Mouse (Mus musculus) cerebellum, postnatal 10 days (tissue): Measurements from ENCODE around the gene Adcyap1r1.

ENCODE experiments used
- DNase-seq, 2 experiments: peaks; one replicate each; pipeline ENCODE4 v3.0.0; 2021; ENCODE audit warnings: mixed read lengths in 2 of 2

The Adcyap1r1 gene

DNA sequence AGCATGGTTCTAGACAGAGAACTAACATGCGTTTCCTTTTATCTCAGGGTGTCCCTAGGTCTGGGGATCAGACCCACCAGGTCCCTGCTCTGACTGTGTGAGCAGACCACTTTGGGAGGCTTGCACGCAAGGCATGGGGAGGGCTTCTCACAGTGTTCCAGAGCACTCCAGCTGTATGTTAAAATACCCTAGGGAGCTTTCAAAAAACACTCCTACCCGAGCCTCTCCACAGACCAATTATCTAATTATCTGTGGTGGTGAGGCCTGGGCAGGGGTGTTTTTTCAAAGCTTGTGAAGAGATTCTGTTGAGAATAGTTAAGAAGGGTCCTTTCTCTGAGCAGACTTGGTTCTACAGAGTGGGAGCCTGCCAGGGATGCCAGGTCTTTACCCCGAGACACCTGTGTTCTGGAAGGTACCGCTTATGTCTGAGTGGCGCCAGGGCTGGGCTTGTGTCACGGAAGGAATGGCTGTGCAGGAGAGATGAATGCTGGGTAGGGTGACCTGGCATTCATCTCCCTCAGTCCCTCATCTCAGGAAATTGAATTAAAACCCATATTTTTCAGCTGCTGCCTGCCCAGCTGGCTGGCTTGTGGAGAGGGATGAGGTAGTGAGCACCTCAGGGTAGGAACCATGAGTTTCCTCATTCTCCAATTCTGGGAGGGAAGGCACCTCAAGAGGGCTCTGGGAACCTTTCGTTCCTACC lies 2.7 kb upstream of the Adcyap1r1 start:
- DNase-seq = no peak

DNA sequence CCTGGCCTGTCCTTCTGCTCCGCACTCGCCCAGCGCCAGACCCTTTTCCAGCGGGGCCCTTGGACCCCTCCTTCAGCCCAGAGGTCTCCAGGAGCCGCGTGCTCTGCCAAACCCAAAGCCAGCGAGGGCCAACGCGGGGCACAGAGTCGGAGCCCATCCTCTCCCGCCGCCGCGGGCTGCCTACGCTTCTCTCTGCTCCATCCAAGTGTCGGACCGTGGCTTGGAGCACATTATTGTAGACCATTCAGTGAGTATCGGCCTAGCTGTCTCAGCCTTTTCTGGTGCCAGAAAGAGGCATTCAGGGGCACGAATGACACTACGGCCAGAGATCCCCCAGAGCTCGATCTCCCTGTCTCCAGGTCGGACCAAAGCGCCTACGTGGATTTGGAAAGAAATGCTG lies 603 bp downstream of the Adcyap1r1 start:
- DNase-seq = peak in 1 of 2 experiments; percentile 76

DNA sequence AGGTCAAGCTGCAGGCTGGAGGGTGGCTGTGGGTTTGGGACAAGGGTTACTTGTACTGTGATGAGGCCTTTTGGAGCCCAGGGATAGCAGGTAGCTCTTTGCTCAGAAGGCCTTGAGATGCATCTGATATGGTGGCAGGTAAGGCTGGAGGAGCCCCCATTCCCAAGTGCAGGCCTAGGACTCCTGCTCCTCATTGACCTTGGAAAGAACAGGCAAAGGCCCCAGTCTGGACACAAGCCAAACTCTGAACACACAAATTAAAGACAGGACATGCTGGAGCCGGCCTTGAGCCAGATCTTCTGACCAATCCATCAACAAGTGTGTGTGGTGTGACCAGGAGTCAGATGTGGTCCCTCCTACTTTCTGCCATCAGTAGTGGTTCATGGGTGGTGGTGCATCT lies 1.8 kb downstream of the Adcyap1r1 start:
- peak; percentile 73 to 78 for DNase-seq

DNA sequence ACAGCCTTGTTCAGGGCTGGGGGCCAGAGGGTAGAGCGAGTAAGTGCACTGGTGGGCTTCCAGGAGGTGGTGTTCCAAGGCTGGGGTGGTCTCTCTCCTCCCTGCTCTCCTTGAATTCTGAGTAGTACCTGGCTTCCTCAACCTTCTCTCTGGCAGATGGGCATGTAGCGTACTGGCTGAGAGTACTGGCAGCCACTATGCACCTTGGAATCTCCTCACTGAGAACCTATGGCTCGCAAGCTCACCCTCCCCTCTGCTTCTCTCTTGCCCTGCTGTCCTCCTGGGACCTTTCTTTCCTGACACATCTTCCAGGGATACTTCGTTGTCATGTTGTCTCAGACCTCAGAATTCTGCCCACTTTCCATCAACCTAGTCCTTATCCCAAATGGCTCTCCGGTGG lies 3.9 kb downstream of the Adcyap1r1 start:
- DNase-seq = peak; percentile 61 to 66

DNA sequence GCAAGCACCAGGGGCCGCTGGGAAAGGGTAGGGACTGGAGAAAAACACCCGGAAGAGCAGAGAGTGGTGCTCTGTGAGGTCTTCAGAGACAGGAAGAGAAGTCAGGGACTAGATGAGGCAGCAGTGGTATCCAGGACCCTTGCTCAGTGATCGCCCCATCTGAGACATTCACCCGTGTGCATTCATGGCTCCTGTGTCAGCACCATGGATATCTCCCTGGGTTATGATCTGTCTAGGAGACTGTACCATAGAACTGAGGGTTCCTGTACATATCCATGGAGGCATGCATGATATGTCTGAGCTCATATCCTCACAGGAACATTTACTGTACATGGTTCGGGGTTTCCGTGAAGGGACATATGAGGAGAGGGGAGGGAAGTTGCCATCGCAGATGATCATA lies 5.9 kb downstream of the Adcyap1r1 start:
- no peak for DNase-seq

DNA sequence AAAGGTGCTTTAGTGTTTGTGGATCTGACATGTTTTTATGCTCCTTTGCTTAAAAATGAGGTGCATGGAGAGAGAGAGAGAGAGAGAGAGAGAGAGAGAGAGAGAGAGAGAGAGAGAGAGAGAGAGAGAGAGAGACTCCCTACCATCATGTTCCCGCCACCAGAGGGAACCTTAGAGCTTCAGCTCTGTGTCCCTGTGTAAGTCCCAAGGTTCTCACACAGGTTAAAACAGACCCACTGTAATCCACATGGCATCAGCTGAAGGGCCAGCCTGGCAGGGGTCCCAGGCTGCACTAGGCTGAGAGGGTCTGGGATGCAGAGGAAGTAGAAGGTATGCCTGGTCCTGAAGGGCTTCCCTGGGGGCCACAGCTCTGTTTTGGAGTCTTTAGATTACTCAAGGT lies 6.4 kb downstream of the Adcyap1r1 start:
- peak; percentile 67 to 72 for DNase-seq

DNA sequence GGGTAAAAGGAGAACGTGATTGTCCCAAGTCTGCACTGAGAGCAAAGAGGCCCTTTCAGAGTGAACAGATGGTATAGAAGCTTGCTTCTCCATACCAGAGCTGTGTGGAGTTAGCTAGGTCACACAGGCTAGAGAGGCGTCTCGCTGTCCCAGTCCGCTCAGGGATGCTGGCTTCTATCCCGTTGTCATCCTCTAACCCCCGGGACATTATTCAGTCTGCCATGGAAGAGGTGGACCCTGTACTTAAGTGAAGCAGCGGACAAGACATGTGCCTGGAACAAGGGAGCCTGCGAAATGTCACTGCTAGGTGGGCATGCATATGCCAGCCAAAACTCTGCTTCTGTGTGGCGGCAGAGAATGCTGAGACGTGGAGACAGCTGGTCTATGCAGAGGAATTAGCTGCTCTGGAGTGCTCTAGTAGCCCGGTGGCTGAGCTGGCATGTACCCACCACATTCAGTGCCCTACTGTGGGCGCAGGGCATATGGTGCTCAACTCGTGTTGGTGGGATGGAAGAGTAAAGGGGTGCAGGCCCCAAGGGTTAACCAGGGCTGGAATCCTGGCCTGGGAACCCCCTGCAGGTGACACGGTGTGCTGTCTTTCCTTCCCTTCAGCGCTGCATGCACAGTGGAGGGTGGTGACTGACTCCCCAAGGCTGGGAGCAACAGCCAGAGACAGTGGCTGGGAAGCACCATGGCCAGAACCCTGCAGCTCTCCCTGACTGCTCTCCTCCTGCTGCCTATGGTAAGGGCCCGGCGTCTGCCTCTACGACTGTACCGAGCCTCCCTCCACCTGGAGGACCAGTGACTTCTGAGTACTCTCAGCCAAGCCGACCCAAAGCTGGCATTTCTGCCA lies 8.0 kb downstream of the Adcyap1r1 start:
- DNase-seq = peak; percentile 77 to 83

DNA sequence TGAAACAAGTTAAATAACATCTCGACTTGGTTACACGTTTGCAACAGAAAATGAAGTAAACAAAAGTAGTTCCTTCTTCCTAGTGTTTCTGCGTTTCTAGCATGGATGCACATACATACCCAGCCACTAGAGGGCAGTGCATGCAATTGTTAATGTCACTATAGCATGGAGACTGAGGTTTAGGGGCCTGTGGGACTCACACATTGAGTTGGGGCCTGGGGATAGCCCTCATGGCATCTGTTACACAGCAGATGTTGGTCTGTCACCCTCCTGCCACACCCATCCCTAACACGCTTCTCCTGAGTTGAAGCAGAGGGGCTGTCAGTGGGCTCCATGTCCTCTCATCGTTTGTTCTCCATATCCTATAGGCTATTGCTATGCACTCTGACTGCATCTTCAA lies 9.4 kb downstream of the Adcyap1r1 start:
- peak; percentile 46 to 64 for DNase-seq

DNA sequence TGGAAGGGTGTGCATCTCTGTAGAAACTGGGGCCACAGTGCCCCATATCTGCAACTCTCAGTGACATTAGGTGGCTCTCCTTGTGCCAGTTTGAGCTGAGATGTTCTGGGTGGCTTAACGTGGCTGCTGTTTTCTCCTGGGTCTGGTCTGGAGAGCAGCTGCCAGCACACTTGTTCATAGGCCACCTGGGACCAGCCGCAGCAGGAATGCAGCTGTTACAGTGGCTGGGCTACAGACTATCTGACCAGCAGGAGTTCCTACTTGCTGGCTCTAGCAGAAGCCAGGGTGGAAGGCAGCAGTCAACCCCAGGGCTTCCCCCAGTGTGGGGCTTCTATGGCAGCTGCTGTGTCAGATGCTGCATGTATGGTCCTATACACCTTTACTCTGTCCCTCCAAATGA lies 9.9 kb downstream of the Adcyap1r1 start:
- no peak for DNase-seq

DNA sequence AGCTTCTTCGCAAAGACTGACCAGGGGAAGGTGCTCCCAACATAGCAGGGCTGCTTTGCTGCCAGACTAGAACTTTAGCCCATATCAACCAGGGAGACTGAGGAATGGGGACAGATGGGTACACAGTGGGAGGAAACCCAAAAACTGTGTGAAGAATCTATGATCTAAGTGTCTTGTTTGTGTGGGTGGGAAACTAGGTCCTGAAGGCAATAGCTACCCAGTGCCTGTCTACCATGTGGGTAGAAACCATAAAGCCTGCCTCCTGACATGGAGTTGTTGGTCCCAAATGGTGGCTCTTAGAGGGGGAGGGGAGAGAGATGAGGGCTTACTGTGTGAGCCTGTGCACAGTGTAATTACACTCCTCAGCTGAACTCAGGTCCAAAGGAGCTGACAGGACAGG lies 10.6 kb downstream of the Adcyap1r1 start:
- DNase-seq = no peak

DNA sequence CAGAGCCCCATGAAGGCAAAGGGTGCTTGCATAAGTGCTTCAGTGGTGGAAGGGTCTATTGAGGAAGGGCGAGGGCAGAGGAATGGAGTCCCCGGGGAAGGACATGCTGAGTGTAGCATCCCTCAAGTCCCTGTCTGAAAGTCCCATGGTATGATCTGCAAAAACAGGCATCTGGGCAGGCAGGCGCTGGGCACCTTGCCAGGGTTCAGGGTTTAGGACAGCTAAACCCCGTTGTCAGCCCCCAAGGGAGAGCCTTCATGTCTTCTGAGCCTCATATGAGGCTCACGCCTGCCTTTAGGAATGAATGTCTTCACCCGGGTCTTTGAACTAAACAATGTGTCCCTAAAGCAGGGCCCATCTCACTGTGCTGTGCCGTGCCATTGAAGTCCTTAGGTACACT lies 12.2 kb downstream of the Adcyap1r1 start:
- DNase-seq = peak in 1 of 2 experiments; percentile 51

DNA sequence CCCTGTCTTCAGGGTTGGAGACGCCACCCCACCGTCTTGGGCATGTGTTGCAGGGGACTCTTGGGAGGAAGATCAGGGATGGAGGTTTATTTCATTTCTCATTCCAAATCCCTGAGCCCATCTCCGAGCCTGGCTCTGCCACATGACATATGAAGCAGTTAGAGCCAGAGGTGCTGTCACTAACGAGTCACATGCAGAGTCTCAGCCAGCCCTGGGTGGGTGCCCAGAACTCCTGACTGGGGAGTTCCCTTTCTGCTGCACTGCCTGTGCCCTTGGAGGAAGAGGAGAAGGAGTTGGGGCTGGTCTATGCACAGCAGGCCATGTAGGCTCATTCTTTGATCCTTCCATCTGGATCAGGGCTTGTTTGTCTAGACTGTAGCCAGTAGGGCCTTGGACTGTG lies 13.5 kb downstream of the Adcyap1r1 start:
- peak; percentile 65 to 78 for DNase-seq

DNA sequence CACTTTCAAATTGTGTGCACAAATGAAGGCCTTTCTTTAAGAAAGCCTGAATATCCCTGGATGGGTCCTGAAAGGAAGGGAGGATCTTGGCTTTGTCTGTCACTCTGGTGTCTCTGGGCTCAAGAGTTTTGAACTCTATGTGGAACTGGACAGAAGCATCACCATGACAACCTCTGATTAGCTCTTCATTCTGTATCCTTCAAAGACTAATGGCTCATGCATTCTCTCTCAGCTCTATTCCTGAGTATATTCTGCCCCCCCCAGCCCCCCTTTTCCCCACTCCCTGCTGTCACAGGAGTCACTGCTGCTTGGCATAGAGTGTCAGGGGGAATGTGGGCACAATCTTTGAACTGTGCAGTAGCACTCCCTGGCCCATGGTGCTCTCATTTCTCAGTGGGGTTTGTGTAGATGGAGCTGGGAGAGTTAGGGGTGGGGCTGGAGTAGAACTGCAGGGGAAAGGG lies 14.6 kb downstream of the Adcyap1r1 start:
- DNase-seq = no peak

DNA sequence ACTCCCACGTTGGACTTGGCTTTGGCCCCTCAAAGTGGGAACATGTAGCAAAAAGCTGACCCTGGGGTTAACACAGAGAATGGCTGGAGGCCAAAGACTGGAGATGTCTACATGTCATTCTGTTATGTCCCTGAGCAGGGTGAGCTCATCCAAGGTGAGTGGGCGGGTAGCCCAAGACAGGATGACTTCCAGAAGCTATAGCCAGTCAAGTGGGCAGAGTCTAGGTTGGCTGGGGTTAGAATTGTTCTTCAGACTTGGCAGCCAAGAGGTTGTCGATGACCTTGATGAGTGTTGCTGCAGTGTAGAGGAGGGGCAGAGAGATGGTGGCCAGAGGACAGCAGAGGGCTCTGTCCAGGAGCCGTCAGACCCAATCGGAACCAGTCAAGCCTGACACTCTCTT lies 18.9 kb downstream of the Adcyap1r1 start:
- peak; percentile 42 to 49 for DNase-seq

DNA sequence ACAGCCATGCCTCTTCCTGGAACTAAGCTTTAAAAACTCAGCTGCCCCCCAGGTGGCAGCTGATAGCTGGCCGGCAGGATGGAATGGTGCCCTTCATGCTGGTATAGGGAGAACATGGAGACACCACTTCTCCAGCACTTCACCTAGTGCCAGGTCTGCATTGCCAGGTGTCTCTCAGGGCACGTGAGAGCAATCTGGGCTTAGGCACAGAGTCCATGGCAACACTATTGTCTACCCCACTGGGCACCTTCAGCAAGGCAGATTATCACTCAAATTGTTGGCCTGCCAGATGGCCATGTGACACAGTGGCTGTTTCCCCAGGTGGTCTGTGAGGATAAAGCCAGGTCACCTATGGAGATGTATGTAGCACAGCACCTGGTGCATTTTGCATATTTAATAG lies 20.6 kb downstream of the Adcyap1r1 start:
- DNase-seq = peak; percentile 73 to 82

DNA sequence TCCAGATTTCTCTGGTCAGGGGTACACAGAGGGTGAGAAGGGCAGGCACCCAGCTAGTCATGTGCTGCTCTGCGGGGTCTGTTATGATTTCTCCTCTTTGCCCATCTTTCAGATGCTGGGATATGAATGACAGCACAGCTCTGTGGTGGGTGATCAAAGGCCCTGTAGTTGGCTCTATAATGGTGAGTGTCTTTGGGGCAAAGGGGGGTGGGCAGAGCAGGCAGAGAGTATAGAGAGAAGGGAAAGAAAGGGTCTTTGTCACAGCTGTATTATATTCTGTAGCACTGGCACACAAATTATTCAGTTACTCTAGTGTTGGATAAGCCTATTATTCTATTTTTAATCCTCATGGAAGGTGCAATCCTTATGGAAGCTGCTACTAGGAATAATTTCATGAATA lies 29.2 kb downstream of the Adcyap1r1 start:
- DNase-seq = no peak

DNA sequence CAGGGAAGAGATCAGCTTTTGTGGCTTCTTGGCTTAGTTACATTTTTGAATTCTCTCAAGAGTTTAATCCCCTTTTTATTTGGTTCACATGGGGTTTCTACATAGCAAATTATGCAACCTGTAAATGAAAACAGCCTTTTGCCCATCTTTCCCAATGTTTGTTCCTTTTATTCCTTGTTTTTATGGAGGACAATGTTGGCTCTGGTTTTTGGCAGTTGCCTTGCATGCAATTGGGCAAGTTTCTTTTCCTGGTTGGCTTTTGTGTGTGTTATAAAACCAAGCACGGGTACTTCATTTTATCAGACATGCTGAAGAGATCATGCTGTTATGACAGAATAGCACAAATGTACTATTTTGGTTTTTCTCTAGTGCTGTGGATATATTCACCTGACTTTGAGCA lies 30.7 kb downstream of the Adcyap1r1 start:
- no peak for DNase-seq

DNA sequence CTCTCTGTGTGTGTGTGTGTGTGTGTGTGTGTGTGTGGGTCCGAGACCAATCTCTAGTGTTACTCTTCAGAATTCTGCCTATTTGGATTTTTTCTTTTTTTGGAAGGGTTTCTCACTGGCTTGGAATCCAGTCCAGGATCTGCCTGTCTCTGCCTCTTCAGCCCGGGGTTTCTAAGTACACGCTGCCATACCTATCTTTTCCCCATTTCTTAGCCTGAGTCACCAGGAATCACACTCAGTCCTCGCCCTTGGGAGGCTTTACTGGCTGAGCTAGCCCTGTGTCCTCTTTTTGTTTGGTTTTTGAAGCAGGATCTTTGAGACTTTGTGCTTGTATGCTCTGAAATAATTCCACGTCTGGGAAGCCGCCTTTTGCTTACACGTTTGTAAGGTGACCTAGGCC lies 31.6 kb downstream of the Adcyap1r1 start:
- DNase-seq = no peak

DNA sequence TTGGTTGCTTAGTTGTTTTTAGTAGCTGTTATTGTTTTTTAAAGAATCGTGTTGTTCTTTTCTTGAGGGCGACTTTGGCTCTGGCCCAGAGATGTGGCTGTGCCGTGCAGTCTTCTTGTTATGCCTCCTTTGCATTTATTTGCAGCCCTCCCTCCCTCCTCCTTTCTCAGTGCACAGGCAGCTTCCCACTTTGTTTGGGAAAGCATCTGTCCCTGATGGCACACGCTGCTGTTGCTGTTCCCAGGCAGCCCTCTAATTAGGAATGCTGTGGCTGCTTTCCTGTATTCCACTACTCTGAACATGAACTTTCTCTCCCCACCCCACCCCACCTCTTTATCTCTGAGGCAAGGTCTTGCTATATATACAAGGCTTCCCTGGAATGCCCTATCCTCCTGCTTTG lies 32.4 kb downstream of the Adcyap1r1 start:
- DNase-seq = peak in 1 of 2 experiments; percentile 30

DNA sequence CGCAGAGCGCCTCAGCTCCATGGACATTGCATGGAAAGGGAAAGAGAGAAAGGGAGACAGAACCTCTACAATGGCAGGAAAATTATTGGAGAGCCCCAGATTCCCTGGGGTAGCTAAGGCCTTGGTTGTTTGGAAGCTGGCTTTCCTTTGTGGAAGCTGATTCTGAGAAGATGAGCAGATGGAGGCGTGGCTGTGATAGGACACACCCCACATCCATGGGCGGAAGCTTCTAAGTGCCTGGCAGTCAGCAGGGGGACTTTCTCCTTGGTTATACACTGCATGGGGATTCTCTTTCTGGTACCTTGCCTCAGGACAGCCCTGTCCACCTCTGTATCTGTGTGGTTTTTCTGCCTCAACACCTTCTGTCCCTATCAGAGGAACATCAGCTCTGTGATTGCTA lies 33.4 kb downstream of the Adcyap1r1 start:
- DNase-seq = no peak

DNA sequence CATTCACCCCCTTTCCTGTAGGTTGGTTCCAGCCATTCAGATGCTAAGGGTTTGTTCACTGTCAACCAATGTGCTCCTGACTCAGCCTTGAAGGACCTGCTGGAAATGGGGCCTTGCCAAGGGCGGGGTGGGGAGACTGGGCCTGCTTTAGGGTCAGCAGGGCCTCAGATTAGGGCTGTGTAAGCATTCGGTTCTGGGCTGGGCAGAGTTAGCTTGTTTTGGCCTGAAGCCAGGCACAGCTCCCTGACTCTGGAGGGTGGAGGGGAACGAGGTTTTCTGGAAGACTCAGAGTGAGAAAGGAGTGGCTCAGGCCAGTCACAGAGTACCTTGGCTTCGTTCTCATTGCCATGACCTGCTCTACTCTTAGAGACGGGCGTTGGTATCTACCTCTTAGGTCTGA lies 35.9 kb downstream of the Adcyap1r1 start:
- peak in 1 of 2 experiments; percentile 31 for DNase-seq

DNA sequence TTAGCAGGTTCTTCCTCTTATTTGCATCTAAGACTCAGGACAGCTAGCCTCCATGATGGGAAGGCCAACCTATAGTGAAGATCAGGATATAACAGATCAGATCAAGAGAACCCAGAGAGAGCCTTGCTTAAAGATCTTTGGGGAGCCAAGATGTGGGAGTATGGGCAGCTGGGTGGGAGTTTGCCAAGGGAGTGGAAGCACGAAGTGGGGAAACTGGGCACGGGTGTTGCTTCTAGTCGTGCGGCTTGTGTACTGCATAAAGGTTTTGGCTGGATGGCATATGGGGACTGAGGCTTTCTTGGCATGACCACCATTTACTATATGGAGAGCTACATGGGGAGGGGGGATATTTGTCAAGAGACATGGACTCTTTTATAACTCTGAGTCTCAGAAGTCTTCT lies 44.4 kb downstream of the Adcyap1r1 start:
- DNase-seq = no peak

DNA sequence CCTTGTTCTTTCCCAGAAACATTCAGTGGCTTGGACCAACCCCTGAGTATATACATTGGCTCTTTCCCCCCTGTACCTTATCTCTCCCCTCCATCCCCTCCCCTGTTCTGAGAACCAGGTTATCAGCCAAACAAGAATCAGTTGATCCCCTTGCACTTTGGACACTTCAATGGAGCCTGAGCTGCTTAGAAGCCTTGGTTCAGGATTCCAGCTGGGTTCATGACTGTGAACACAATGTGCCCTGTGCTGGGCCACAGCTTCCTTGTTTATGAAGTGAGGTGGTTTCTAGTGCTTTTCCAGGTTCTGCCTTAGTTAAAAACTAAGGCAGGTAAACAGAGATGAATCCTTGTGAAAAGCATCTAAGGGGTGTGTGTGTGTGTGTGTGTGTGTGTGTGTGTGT lies 47.0 kb downstream of the Adcyap1r1 start:
- no peak for DNase-seq

DNA sequence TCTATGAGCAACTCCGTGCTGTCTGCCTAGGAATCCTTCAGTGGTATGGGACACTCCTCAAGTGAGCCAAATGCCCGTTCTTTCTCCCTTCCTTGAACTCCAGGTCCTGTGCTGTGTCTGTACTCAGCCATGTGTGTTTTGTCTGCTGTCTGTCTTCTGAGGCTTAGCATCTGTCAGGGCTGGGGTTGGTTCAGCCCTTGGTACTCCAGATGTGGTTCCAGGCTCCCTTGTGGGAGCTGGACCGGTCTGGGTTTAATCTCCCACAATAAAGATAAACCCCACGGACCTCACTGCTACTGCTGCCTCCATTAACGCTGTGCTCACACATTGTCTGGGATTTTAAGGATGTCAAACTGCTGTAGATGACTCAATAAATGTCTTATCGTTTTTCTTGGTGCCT lies 49.3 kb downstream of the Adcyap1r1 start:
- DNase-seq = no peak
